Mouse (Mus musculus): ENCODE data around the gene Lilrb4a. TPM values are rescaled to one million over a fixed set of nuclear protein-coding genes. Genes with fewer than 3 reads are reported as not detected.

The Lilrb4a gene
- total and polyA plus RNA-seq, 3 experiments: not detected

DNA sequence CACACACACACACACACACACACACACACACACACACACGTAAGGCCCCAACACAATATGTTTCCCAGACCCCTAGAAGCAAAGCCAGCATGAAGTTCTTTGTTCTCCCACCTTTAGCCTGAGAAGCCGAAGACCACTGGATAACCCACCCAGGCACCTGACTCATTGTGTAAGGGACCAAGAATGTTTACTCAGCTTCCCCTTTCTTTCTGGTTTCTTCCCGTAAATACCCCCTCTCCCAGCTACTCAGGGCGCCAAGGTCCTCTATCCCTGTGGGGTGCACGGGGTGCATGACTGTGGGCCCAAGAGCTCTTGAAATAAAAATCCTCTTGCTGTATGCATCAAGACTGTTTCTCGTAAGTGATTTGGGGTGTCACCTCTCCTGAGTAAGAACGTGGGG is 35.3 kb downstream of the Lilrb4a start:
- Histone ChIP-seq H3K36me3 (ENCODE audit: control insufficient read depth in 1 of 2, insufficient read depth in 2 of 2, low read length in 2 of 2) (peaks cover 0 to 8% of the 10 kb centered on the region in 2 experiments; a peak in 1 of 4 replicates), H3K27ac (ENCODE audit: control insufficient read depth, low read depth, low read length) (no peak overlapping the region), H3K4me3 (ENCODE audit: control insufficient read depth in 1 of 2, insufficient read depth in 1 of 2, low read depth in 2 of 2, low read length in 2 of 2) (no peak overlapping the region), H3K9me3 (replicated peaks; ENCODE audit: insufficient read depth, low read length) (no peaks in the 10 kb centered on the region), H3K79me2 (ENCODE audit: control insufficient read depth, insufficient read depth, low read length, poor library complexity) (no peaks in the 10 kb centered on the region), H3K9ac (ENCODE audit: control insufficient read depth, low read depth, low read length, poor library complexity, severe bottlenecking) (no peak overlapping the region), H3K4me1 (ENCODE audit: control insufficient read depth in 1 of 2, insufficient read depth in 2 of 2, low read length in 2 of 2) (peaks cover 0 to 10% of the 10 kb centered on the region in 2 experiments; a peak in 3 of 4 replicates), H3K27me3 (ENCODE audit: control insufficient read depth in 1 of 2, insufficient read depth in 2 of 2, low read length in 2 of 2) (no peaks in the 10 kb centered on the region)
- TF ChIP-seq SMC3 (IDR thresholded peaks at IDR 0.05; ENCODE audit: low read depth, low read length) (no peak), MYC (IDR thresholded peaks at IDR 0.05; ENCODE audit: low read depth, low read length) (no peak), TBP (IDR thresholded peaks at IDR 0.05; ENCODE audit: low read depth, low read length) (no peak), ZMIZ1 (IDR thresholded peaks at IDR 0.05; ENCODE audit: low read depth, low read length) (no peak), ZNF384 (IDR thresholded peaks at IDR 0.05; ENCODE audit: low read depth, low read length) (no peak), HCFC1 (IDR thresholded peaks at IDR 0.05; ENCODE audit: low read depth, low read length) (no peak), CTCF (IDR thresholded peaks at IDR 0.05 in 2 of 3, conservative IDR thresholded peaks at IDR 0.05 in 1 of 3; ENCODE audit: control insufficient read depth in 1 of 3, insufficient read depth in 1 of 3, low read depth in 2 of 3, low read length in 3 of 3, poor library complexity in 1 of 3, severe bottlenecking in 1 of 3) (no peak), ELF1 (IDR thresholded peaks at IDR 0.05; ENCODE audit: low read depth, low read length) (no peak), USF2 (IDR thresholded peaks at IDR 0.05; ENCODE audit: borderline replicate concordance in 1 of 2, insufficient read depth in 1 of 2, low read depth in 1 of 2, low read length in 2 of 2) (no peak), MAX (IDR thresholded peaks at IDR 0.05; ENCODE audit: low read length) (no peak), TCF12 (IDR thresholded peaks at IDR 0.05; ENCODE audit: low read depth, low read length) (no peak), CHD2 (IDR thresholded peaks at IDR 0.05; ENCODE audit: low read length) (no peak), EP300 (IDR thresholded peaks at IDR 0.05; ENCODE audit: low read depth in 1 of 2, low read length in 2 of 2) (no peak)
- DNase-seq (ENCODE audit: low read depth, low spot score): no peak

DNA sequence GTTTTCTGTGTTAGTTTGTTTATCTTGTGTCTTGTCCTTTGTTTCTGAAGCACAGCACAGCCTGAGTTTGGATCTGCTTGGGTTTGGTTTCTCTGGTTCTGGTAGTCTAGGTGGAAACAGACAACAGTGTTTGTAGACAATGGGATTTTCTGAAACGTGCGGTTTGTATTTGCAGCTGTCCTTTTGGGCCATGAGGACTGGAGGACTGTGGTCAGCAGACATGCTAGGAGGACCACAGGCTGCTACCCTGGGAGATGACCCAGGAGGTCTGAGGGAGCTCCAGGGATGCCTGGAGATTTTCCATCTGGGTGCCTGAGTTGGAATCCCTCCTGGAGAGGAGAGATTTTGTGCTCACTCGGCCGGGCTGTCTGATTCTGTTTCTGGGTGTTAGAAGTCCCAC is 35.9 kb downstream of the Lilrb4a start:
- Histone ChIP-seq H3K4me1 (ENCODE audit: control insufficient read depth in 1 of 2, insufficient read depth in 2 of 2, low read length in 2 of 2) (peaks cover 0 to 10% of the 10 kb centered on the region in 2 experiments; a peak in 3 of 4 replicates), H3K27ac (ENCODE audit: control insufficient read depth, low read depth, low read length) (no peak overlapping the region), H3K27me3 (ENCODE audit: control insufficient read depth in 1 of 2, insufficient read depth in 2 of 2, low read length in 2 of 2) (no peaks in the 10 kb centered on the region), H3K9me3 (replicated peaks; ENCODE audit: insufficient read depth, low read length) (no peaks in the 10 kb centered on the region), H3K9ac (ENCODE audit: control insufficient read depth, low read depth, low read length, poor library complexity, severe bottlenecking) (no peak overlapping the region), H3K4me3 (ENCODE audit: control insufficient read depth in 1 of 2, insufficient read depth in 1 of 2, low read depth in 2 of 2, low read length in 2 of 2) (no peak overlapping the region), H3K36me3 (ENCODE audit: control insufficient read depth in 1 of 2, insufficient read depth in 2 of 2, low read length in 2 of 2) (peaks cover 0 to 8% of the 10 kb centered on the region in 2 experiments; a peak in 1 of 4 replicates), H3K79me2 (ENCODE audit: control insufficient read depth, insufficient read depth, low read length, poor library complexity) (no peaks in the 10 kb centered on the region)
- no peak for DNase-seq (ENCODE audit: low read depth, low spot score)
- no peak for TF ChIP-seq GATA1 (IDR thresholded peaks at IDR 0.05; ENCODE audit: low read depth, low read length)
- no peak for TF ChIP-seq SIN3A (IDR thresholded peaks at IDR 0.05; ENCODE audit: low read length)
- TF ChIP-seq RAD21 (IDR thresholded peaks at IDR 0.05; ENCODE audit: low read depth, low read length): no peak
- TF ChIP-seq ZNF384 (IDR thresholded peaks at IDR 0.05; ENCODE audit: low read depth, low read length): no peak
- TF ChIP-seq JUND (IDR thresholded peaks at IDR 0.05; ENCODE audit: low read depth, low read length): no peak
- TF ChIP-seq UBTF (IDR thresholded peaks at IDR 0.05; ENCODE audit: borderline replicate concordance, insufficient read depth, low read depth, low read length): no peak
- no peak for TF ChIP-seq TCF12 (IDR thresholded peaks at IDR 0.05; ENCODE audit: low read depth, low read length)
- TF ChIP-seq BHLHE40 (IDR thresholded peaks at IDR 0.05; ENCODE audit: borderline replicate concordance, low read depth, low read length): no peak
- no peak for TF ChIP-seq MEF2A (IDR thresholded peaks at IDR 0.05; ENCODE audit: extremely low read depth, insufficient replicate concordance, low read depth, low read length, poor library complexity, severe bottlenecking)

All from MEL (cell line).